Mouse (Mus musculus): ENCODE results near the gene Bak1. TPM values are rescaled to one million over a fixed set of nuclear protein-coding genes. Genes with fewer than 3 reads are reported as not detected.

Gene Bak1
- polyA plus RNA-seq, 1 experiment: 113 TPM

DNA sequence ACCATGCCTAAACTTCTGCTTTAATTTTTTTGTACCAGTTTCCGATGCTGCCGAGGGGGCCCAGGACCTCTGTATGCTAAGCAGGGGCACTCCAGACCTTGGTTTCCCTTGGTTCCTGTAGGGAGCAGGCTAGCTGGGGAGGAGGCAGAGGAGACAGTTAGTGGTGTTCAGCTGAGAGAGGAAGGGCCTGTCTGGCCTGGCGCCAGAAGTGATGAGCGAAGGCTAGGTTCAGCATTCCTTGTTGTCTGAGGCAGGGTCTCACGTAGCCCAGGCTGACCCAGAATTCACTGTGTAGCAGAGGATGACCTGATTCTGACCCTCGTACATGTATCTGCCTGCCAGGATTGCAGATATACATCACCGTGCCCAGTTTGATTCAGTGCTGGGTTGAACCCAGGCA is 42.1 kb upstream of the Bak1 start:
- H3K79me2 ChIP-seq (ENCODE audit: control insufficient read depth, insufficient read depth): no peaks in the 10 kb centered on the region
- H3K4me3 ChIP-seq: no peak overlapping the region
- H3K4me2 ChIP-seq (ENCODE audit: low read depth): no peak overlapping the region
- no peak for TF ChIP-seq TCF12 (IDR thresholded peaks at IDR 0.05; ENCODE audit: insufficient read depth, poor library complexity, severe bottlenecking)
- TF ChIP-seq SRF (IDR thresholded peaks at IDR 0.05; ENCODE audit: control insufficient read depth, insufficient read length, low read depth): no peak
- no peak for TF ChIP-seq USF1 (IDR thresholded peaks at IDR 0.05; ENCODE audit: low read depth)
- TF ChIP-seq REST (IDR thresholded peaks at IDR 0.05; ENCODE audit: insufficient read depth, insufficient read length): no peak
- no peak for TF ChIP-seq CEBPB (IDR thresholded peaks at IDR 0.05; ENCODE audit: insufficient read depth, poor library complexity, severe bottlenecking)
- no peak for TF ChIP-seq POLR2AphosphoS2 (IDR thresholded peaks at IDR 0.05; ENCODE audit: insufficient read length, low read depth)
- no peak overlapping the region for H3ac ChIP-seq (ENCODE audit: control insufficient read depth, insufficient read length)
- H3K36me3 ChIP-seq (ENCODE audit: control insufficient read depth, insufficient read depth): no peaks in the 10 kb centered on the region
- H3K27me3 ChIP-seq (ENCODE audit: control insufficient read depth, insufficient read depth, insufficient read length): no peaks in the 10 kb centered on the region

- no peak overlapping the region for H3K4me3 ChIP-seq
- no peak overlapping the region for H3ac ChIP-seq (ENCODE audit: control insufficient read depth, insufficient read length)
- no peaks in the 10 kb centered on the region for H3K36me3 ChIP-seq (ENCODE audit: control insufficient read depth, insufficient read depth)
- no peaks in the 10 kb centered on the region for H3K79me2 ChIP-seq (ENCODE audit: control insufficient read depth, insufficient read depth)
- no peaks in the 10 kb centered on the region for H3K27me3 ChIP-seq (ENCODE audit: control insufficient read depth, insufficient read depth, insufficient read length)
- H3K4me2 ChIP-seq (ENCODE audit: low read depth): no peak overlapping the region
- TF ChIP-seq TCF3 (IDR thresholded peaks at IDR 0.05; ENCODE audit: insufficient read length, low read depth) (no peak), CEBPB (IDR thresholded peaks at IDR 0.05; ENCODE audit: insufficient read depth, poor library complexity, severe bottlenecking) (no peak), SRF (IDR thresholded peaks at IDR 0.05; ENCODE audit: control insufficient read depth, insufficient read length, low read depth) (no peak), REST (IDR thresholded peaks at IDR 0.05; ENCODE audit: insufficient read depth, insufficient read length) (no peak), MYOD1 (IDR thresholded peaks at IDR 0.05; ENCODE audit: control insufficient read depth in 1 of 3, insufficient read length in 2 of 3, low read depth in 2 of 3) (peak in 1 of 3 experiments; percentile 5), POLR2AphosphoS2 (IDR thresholded peaks at IDR 0.05; ENCODE audit: insufficient read length, low read depth) (no peak), USF1 (IDR thresholded peaks at IDR 0.05; ENCODE audit: low read depth) (no peak)
Measured at GRCm38 (mm10) chr17:27069071-27069470, 40.3 kb upstream of the Bak1 start.

GRCm38 (mm10) chr17:27066065-27066464 is 37.3 kb upstream of the Bak1 start:
- Histone ChIP-seq H3K27me3 (ENCODE audit: control insufficient read depth, insufficient read depth, insufficient read length) (no peaks in the 10 kb centered on the region), H3K36me3 (ENCODE audit: control insufficient read depth, insufficient read depth) (no peaks in the 10 kb centered on the region), H3K79me2 (ENCODE audit: control insufficient read depth, insufficient read depth) (peaks cover 8% of the 10 kb centered on the region), H3K4me2 (ENCODE audit: low read depth) (no peak overlapping the region), H3ac (ENCODE audit: control insufficient read depth, insufficient read length) (no peak overlapping the region), H3K4me3 (no peak overlapping the region)
- no peak for TF ChIP-seq CEBPB (IDR thresholded peaks at IDR 0.05; ENCODE audit: insufficient read depth, poor library complexity, severe bottlenecking)
- no peak for TF ChIP-seq TCF3 (IDR thresholded peaks at IDR 0.05; ENCODE audit: insufficient read length, low read depth)
- TF ChIP-seq SRF (IDR thresholded peaks at IDR 0.05; ENCODE audit: control insufficient read depth, insufficient read length, low read depth): no peak

GRCm38 (mm10) chr17:27064195-27064594 is 35.4 kb upstream of the Bak1 start:
- Histone ChIP-seq H3K36me3 (ENCODE audit: control insufficient read depth, insufficient read depth) (no peaks in the 10 kb centered on the region), H3K4me2 (ENCODE audit: low read depth) (peak overlapping the region; percentile 61), H3K4me3 (no peak overlapping the region), H3K27me3 (ENCODE audit: control insufficient read depth, insufficient read depth, insufficient read length) (no peaks in the 10 kb centered on the region), H3K79me2 (ENCODE audit: control insufficient read depth, insufficient read depth) (peaks cover 14% of the 10 kb centered on the region), H3ac (ENCODE audit: control insufficient read depth, insufficient read length) (no peak overlapping the region)
- TF ChIP-seq POLR2AphosphoS2 (IDR thresholded peaks at IDR 0.05; ENCODE audit: insufficient read length, low read depth) (no peak), MYOG (IDR thresholded peaks at IDR 0.05; ENCODE audit: control insufficient read depth in 1 of 3, insufficient read depth in 1 of 3, insufficient read length in 2 of 3, low read depth in 2 of 3) (peak in 1 of 3 experiments; percentile 30), MYOD1 (IDR thresholded peaks at IDR 0.05; ENCODE audit: control insufficient read depth in 1 of 3, insufficient read length in 2 of 3, low read depth in 2 of 3) (peak in 1 of 3 experiments; percentile 48)

DNA sequence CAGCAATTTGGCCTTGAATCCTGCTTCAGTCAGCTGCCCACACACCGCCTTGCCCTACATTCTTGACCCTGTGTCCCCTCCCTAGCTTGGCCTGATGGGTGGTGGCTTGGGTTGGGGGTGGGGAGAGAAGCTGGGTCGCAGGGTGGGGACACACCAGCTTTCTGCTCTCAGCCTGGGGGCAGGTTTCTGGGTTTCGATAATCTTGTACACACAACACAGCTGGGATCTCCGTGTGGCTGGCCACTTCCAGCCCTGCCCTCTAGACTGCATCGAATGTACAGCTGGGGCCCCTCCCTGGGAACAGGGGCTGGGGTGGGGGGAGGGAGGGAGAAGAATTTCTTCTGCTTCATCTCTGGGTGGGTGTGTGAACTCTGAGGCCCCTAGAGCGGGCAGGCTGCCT is 34.9 kb upstream of the Bak1 start:
- Histone ChIP-seq H3K79me2 (ENCODE audit: control insufficient read depth, insufficient read depth) (peaks cover 19% of the 10 kb centered on the region), H3K27me3 (ENCODE audit: control insufficient read depth, insufficient read depth, insufficient read length) (no peaks in the 10 kb centered on the region), H3ac (ENCODE audit: control insufficient read depth, insufficient read length) (no peak overlapping the region), H3K4me2 (ENCODE audit: low read depth) (peak overlapping the region; percentile 61), H3K4me3 (no peak overlapping the region), H3K36me3 (ENCODE audit: control insufficient read depth, insufficient read depth) (no peaks in the 10 kb centered on the region)
- TF ChIP-seq CEBPB (IDR thresholded peaks at IDR 0.05; ENCODE audit: insufficient read depth, poor library complexity, severe bottlenecking): no peak
- no peak for TF ChIP-seq USF1 (IDR thresholded peaks at IDR 0.05; ENCODE audit: low read depth)
- TF ChIP-seq TCF12 (IDR thresholded peaks at IDR 0.05; ENCODE audit: insufficient read depth, poor library complexity, severe bottlenecking): no peak
- TF ChIP-seq E2F4 (IDR thresholded peaks at IDR 0.05; ENCODE audit: insufficient read depth): no peak
- peak in 1 of 3 experiments; percentile 66 for TF ChIP-seq MYOG (IDR thresholded peaks at IDR 0.05; ENCODE audit: control insufficient read depth in 1 of 3, insufficient read depth in 1 of 3, insufficient read length in 2 of 3, low read depth in 2 of 3)
- TF ChIP-seq MYOD1 (IDR thresholded peaks at IDR 0.05; ENCODE audit: control insufficient read depth in 1 of 3, insufficient read length in 2 of 3, low read depth in 2 of 3): peak in 1 of 3 experiments; percentile 36
- TF ChIP-seq REST (IDR thresholded peaks at IDR 0.05; ENCODE audit: insufficient read depth, insufficient read length): no peak

- no peak for TF ChIP-seq TCF12 (IDR thresholded peaks at IDR 0.05; ENCODE audit: insufficient read depth, poor library complexity, severe bottlenecking)
- TF ChIP-seq USF1 (IDR thresholded peaks at IDR 0.05; ENCODE audit: low read depth): no peak
- TF ChIP-seq POLR2A (IDR thresholded peaks at IDR 0.05; ENCODE audit: insufficient read length, low read depth): no peak
- TF ChIP-seq MYOG (IDR thresholded peaks at IDR 0.05; ENCODE audit: control insufficient read depth in 1 of 3, insufficient read depth in 1 of 3, insufficient read length in 2 of 3, low read depth in 2 of 3): no peak
- no peak for TF ChIP-seq POLR2AphosphoS2 (IDR thresholded peaks at IDR 0.05; ENCODE audit: insufficient read length, low read depth)
- no peak for TF ChIP-seq MYOD1 (IDR thresholded peaks at IDR 0.05; ENCODE audit: control insufficient read depth in 1 of 3, insufficient read length in 2 of 3, low read depth in 2 of 3)
- TF ChIP-seq REST (IDR thresholded peaks at IDR 0.05; ENCODE audit: insufficient read depth, insufficient read length): no peak
- TF ChIP-seq TCF3 (IDR thresholded peaks at IDR 0.05; ENCODE audit: insufficient read length, low read depth): no peak
- TF ChIP-seq SRF (IDR thresholded peaks at IDR 0.05; ENCODE audit: control insufficient read depth, insufficient read length, low read depth): no peak
- no peak for TF ChIP-seq CEBPB (IDR thresholded peaks at IDR 0.05; ENCODE audit: insufficient read depth, poor library complexity, severe bottlenecking)
- TF ChIP-seq E2F4 (IDR thresholded peaks at IDR 0.05; ENCODE audit: insufficient read depth): no peak
- no peak for TF ChIP-seq MAX (IDR thresholded peaks at IDR 0.05; ENCODE audit: low read depth)
- Histone ChIP-seq H3K4me3 (no peak overlapping the region), H3K36me3 (ENCODE audit: control insufficient read depth, insufficient read depth) (no peaks in the 10 kb centered on the region)
Measured at GRCm38 (mm10) chr17:27062684-27063083, 33.9 kb upstream of the Bak1 start.

More at GRCm38 (mm10) chr17:27062684-27063083, 33.9 kb upstream of the Bak1 start:
- no peaks in the 10 kb centered on the region for H3K27me3 ChIP-seq (ENCODE audit: control insufficient read depth, insufficient read depth, insufficient read length)
- H3ac ChIP-seq (ENCODE audit: control insufficient read depth, insufficient read length): no peak overlapping the region
- peaks cover 28% of the 10 kb centered on the region for H3K79me2 ChIP-seq (ENCODE audit: control insufficient read depth, insufficient read depth)
- H3K4me2 ChIP-seq (ENCODE audit: low read depth): no peak overlapping the region

Data from myocyte (in vitro differentiated cells).